Mouse (Mus musculus): ENCODE data around the gene Ptx3. TPM values are rescaled to one million over a fixed set of nuclear protein-coding genes. Genes with fewer than 3 reads are reported as not detected.
A peak's percentile ranks its signal among the peaks of the same experiment; 100 is the strongest.
"Not testable (repeated sequence)": the region's sequence is repeated elsewhere in the genome, so short reads cannot be mapped to it uniquely, and the experiment has no call there.

Gene Ptx3
- polyA plus RNA-seq, 1 experiment from 2014 or later, result 2.1 TPM

GRCm38 (mm10) chr3:66221243-66221611 is 1.5 kb downstream of the Ptx3 start:
- Histone ChIP-seq H3K4me2 (ENCODE audit: low read depth, low read length) (peak overlapping the region; percentile 99), H3K9me3 (replicated peaks; ENCODE audit: control insufficient read depth, low read length) (no peaks in the 10 kb centered on the region), H3K27me3 (ENCODE audit: control insufficient read depth, insufficient read depth, low read length) (peaks cover 9% of the 10 kb centered on the region), H3K27ac (ENCODE audit: low read length) (no peak overlapping the region), H3K9ac (ENCODE audit: low read length) (peak overlapping the region; percentile 69), H3K36me3 (ENCODE audit: control insufficient read depth, insufficient read depth, low read length) (no peaks in the 10 kb centered on the region), H3K4me3 (replicated peaks; ENCODE audit: low read length) (peak overlapping the region; percentile 57), H3K4me1 (ENCODE audit: control insufficient read depth, insufficient read depth, low read length) (peaks cover 10% of the 10 kb centered on the region; the same call in 1 of the 2 replicates)
- WGBS, result 6% methylated on average over 11 of the region's 11 CpGs
- 0 out of 2 replicates have a peak, but pooled peaks have one; percentile 42 for ATAC-seq (ENCODE audit: insufficient read depth, low FRiP score)

DNA sequence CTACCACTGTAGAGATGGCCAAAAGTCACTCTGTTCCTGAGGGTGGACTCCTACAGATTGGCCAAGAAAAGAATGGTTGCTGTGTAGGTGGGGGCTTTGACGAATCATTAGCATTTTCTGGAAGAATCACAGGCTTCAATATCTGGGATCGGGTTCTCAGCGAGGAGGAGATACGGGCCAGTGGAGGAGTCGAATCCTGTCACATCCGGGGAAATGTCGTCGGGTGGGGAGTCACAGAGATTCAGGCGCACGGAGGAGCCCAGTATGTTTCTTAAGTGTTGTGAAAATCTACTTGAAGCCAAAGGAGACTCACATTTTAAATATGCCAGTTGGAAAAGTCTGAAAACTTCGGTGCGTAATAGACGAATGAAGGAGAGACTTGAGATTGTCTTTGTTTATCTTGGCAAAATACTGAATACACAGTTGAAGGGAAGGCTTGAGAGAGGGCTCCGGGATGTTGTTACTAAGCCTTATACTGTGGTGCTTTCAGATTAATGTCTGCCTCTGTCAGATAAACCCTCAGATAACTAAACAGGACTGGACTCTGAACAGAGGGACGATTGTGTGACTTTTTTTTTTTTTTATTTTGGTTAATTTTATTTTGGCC is 5.3 kb downstream of the Ptx3 start:
- no peak for ATAC-seq (ENCODE audit: insufficient read depth, low FRiP score)
- Histone ChIP-seq H3K4me1 (ENCODE audit: control insufficient read depth, insufficient read depth, low read length) (peaks cover 7% of the 10 kb centered on the region; the same call in 1 of the 2 replicates), H3K4me3 (replicated peaks; ENCODE audit: low read length) (no peak overlapping the region), H3K9ac (ENCODE audit: low read length) (no peak overlapping the region), H3K27me3 (ENCODE audit: control insufficient read depth, insufficient read depth, low read length) (peaks cover 6% of the 10 kb centered on the region), H3K36me3 (ENCODE audit: control insufficient read depth, insufficient read depth, low read length) (no peaks in the 10 kb centered on the region), H3K9me3 (replicated peaks; ENCODE audit: control insufficient read depth, low read length) (no peaks in the 10 kb centered on the region), H3K27ac (ENCODE audit: low read length) (no peak overlapping the region), H3K4me2 (ENCODE audit: low read depth, low read length) (no peak overlapping the region)
- 59% methylated on average over 15 of the region's 15 CpGs for WGBS

DNA sequence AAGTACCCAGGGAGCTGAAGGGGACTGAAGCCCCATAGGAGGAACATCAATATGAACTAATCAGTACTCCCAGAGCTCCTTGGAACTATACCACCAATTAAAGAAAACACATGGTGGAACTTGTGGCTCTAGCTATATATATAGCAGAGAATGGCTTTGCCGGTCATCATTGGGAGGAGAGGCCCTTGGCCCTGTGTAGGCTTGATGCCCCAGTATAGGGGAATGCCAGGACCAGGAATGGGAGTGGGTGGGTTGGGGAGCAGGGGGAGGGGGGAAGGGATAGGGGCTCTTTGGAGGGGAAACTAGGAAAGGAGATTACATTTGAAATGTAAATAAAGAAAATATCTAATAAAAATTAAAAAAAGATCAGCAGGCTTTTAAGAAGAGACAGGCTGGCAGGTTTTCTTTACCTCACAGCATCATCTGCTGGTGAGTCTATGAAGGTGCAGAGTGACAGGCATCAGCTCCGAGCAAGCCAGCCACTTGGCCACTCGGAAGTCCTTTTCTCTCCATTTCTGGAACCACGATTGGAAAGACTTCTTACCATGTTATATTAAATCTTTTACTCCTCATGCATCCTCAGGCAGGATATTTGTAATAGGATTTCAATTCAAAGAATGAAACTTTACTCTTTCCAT is 16.6 kb downstream of the Ptx3 start:
- ATAC-seq (ENCODE audit: insufficient read depth, low FRiP score), result not testable (repeated sequence)

DNA sequence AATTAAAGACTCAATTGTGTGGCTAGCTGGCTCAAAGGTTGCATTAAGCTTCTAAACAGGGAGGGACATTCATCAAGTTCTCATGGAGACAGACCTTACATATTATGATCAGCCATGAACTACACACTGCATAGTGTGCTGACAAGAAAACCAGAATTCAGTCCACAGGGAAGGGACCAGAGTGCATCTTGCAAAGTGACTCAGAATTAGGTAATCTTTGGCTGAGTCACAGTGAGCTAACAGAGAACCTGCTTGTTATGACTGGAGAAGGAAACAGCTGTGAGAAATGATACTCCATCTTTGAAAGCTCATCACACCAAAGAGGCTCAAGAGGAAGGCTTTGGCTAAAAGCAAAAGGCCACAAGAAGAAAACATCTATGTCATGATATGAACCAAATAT is 20.8 kb downstream of the Ptx3 start:
- no peaks in the 10 kb centered on the region for H3K4me1 ChIP-seq (ENCODE audit: control insufficient read depth, insufficient read depth, low read length)
- H3K4me3 ChIP-seq (replicated peaks; ENCODE audit: low read length), result no peak overlapping the region
- H3K9ac ChIP-seq (ENCODE audit: low read length), result no peak overlapping the region
- no peaks in the 10 kb centered on the region for H3K27me3 ChIP-seq (ENCODE audit: control insufficient read depth, insufficient read depth, low read length)
- no peak overlapping the region for H3K27ac ChIP-seq (ENCODE audit: low read length)
- no peak overlapping the region for H3K4me2 ChIP-seq (ENCODE audit: low read depth, low read length)
- no peaks in the 10 kb centered on the region for H3K36me3 ChIP-seq (ENCODE audit: control insufficient read depth, insufficient read depth, low read length)
- no peak for ATAC-seq (ENCODE audit: insufficient read depth, low FRiP score)
- H3K9me3 ChIP-seq (replicated peaks; ENCODE audit: control insufficient read depth, low read length), result no peaks in the 10 kb centered on the region

More for the DNA sequence above, 16.6 kb downstream of the Ptx3 start:
- H3K36me3 ChIP-seq (ENCODE audit: control insufficient read depth, insufficient read depth, low read length); H3K4me3 ChIP-seq (replicated peaks; ENCODE audit: low read length); H3K4me2 ChIP-seq (ENCODE audit: low read depth, low read length); H3K27me3 ChIP-seq (ENCODE audit: control insufficient read depth, insufficient read depth, low read length); H3K27ac ChIP-seq (ENCODE audit: low read length); H3K4me1 ChIP-seq (ENCODE audit: control insufficient read depth, insufficient read depth, low read length); H3K9me3 ChIP-seq (replicated peaks; ENCODE audit: control insufficient read depth, low read length); H3K9ac ChIP-seq (ENCODE audit: low read length): not testable (repeated sequence)
- 42% methylated on average over 4 of the region's 4 CpGs for WGBS

DNA sequence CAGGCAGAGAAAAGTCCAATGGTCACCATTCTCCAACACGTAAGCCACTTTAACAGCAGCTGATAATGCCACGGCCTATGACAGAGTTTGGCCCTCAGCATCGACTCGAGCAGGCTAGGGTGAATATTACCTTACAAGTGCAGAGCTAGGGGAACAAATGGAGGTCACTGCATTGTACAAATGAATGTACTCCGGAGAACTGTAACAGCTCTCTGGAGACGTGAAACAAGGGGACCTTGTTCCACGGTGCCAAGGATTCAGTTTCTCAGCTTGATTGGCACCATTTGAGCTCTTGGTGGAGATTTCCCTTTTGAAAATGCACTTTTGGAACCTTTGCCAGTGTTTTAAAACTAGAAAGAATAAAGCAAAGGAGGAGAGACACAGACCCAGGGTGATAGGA is 32.1 kb downstream of the Ptx3 start:
- Histone ChIP-seq H3K27ac (ENCODE audit: low read length) (no peak overlapping the region), H3K9ac (ENCODE audit: low read length) (no peak overlapping the region), H3K4me2 (ENCODE audit: low read depth, low read length) (no peak overlapping the region), H3K36me3 (ENCODE audit: control insufficient read depth, insufficient read depth, low read length) (no peaks in the 10 kb centered on the region), H3K4me3 (replicated peaks; ENCODE audit: low read length) (no peak overlapping the region), H3K27me3 (ENCODE audit: control insufficient read depth, insufficient read depth, low read length) (no peaks in the 10 kb centered on the region), H3K4me1 (ENCODE audit: control insufficient read depth, insufficient read depth, low read length) (no peaks in the 10 kb centered on the region), H3K9me3 (replicated peaks; ENCODE audit: control insufficient read depth, low read length) (no peaks in the 10 kb centered on the region)
- 81% methylated on average over 7 of the region's 7 CpGs for WGBS
- no peak for ATAC-seq (ENCODE audit: insufficient read depth, low FRiP score)

DNA sequence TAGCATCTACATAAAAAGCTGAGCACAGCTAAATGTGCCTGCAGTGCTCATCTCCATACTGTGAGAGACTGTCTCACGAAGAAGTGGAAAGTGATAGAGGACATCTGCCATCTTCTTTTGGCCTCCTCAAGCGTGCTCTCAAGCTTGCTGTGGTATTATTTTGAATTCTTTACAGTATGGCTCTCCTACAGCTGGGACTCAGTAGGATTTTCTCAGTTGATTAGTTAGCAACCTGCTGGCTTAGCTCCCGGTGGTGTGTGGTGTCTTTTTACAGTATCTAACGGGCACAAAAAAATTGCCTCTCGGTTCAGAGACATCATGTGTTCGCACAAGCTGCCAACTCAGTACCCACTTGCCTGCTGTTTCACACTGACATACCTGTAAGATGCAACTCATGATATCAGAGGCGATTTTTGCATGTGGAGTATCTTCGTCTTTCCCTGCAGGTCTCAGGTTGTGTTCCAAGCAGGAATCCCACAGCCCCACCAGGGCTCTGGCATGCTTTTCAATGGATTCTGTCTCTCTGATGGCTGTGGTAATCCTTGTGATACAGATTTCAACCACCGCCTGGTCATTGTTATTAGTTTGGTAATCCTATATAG is 34.9 kb downstream of the Ptx3 start:
- Histone ChIP-seq H3K36me3 (ENCODE audit: control insufficient read depth, insufficient read depth, low read length) (no peaks in the 10 kb centered on the region), H3K9ac (ENCODE audit: low read length) (no peak overlapping the region), H3K27me3 (ENCODE audit: control insufficient read depth, insufficient read depth, low read length) (no peaks in the 10 kb centered on the region), H3K9me3 (replicated peaks; ENCODE audit: control insufficient read depth, low read length) (no peaks in the 10 kb centered on the region), H3K4me3 (replicated peaks; ENCODE audit: low read length) (no peak overlapping the region), H3K4me2 (ENCODE audit: low read depth, low read length) (no peak overlapping the region), H3K27ac (ENCODE audit: low read length) (no peak overlapping the region), H3K4me1 (ENCODE audit: control insufficient read depth, insufficient read depth, low read length) (no peaks in the 10 kb centered on the region)
- ATAC-seq (ENCODE audit: insufficient read depth, low FRiP score), result no peak
- WGBS, result 81% methylated on average over 9 of the region's 9 CpGs

- Histone ChIP-seq H3K4me2 (ENCODE audit: low read depth, low read length) (no peak overlapping the region), H3K27me3 (ENCODE audit: control insufficient read depth, insufficient read depth, low read length) (no peaks in the 10 kb centered on the region), H3K4me1 (ENCODE audit: control insufficient read depth, insufficient read depth, low read length) (no peaks in the 10 kb centered on the region), H3K4me3 (replicated peaks; ENCODE audit: low read length) (no peak overlapping the region), H3K9ac (ENCODE audit: low read length) (no peak overlapping the region), H3K36me3 (ENCODE audit: control insufficient read depth, insufficient read depth, low read length) (no peaks in the 10 kb centered on the region), H3K27ac (ENCODE audit: low read length) (no peak overlapping the region), H3K9me3 (replicated peaks; ENCODE audit: control insufficient read depth, low read length) (no peaks in the 10 kb centered on the region; the same call in 1 of the 2 replicates)
- WGBS, result 32% methylated on average over 5 of the region's 5 CpGs
- no peak for ATAC-seq (ENCODE audit: insufficient read depth, low FRiP score)
Observed at GRCm38 (mm10) chr3:66262319-66262718, 42.6 kb downstream of the Ptx3 start.

DNA sequence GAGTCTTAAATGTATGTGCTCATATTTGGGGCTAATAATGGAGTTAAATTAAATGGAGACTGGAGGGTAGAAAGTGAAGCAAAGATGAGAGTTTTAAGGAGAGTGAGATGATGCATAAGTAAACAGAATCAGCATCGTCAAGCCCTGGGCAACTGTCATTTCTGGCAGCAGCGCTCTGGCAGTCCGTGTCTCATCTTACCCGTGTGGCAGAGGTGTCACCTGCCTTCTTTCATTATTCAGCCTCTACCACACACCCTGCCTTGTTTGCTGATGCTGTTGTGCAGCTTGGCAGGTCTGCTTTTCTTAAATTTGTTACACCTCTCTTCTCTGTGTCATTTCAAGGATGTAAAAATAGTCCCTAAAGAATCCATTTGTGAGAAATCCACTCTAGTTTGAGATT is 43.6 kb downstream of the Ptx3 start:
- 82% methylated on average over 4 of the region's 4 CpGs for WGBS
- no peak overlapping the region for H3K4me2 ChIP-seq (ENCODE audit: low read depth, low read length)
- H3K9ac ChIP-seq (ENCODE audit: low read length), result no peak overlapping the region
- no peak overlapping the region for H3K4me3 ChIP-seq (replicated peaks; ENCODE audit: low read length)
- H3K4me1 ChIP-seq (ENCODE audit: control insufficient read depth, insufficient read depth, low read length), result no peaks in the 10 kb centered on the region
- H3K9me3 ChIP-seq (replicated peaks; ENCODE audit: control insufficient read depth, low read length), result no peaks in the 10 kb centered on the region; the same call in 1 of the 2 replicates
- H3K27me3 ChIP-seq (ENCODE audit: control insufficient read depth, insufficient read depth, low read length), result no peaks in the 10 kb centered on the region
- no peak for ATAC-seq (ENCODE audit: insufficient read depth, low FRiP score)
- no peaks in the 10 kb centered on the region for H3K36me3 ChIP-seq (ENCODE audit: control insufficient read depth, insufficient read depth, low read length)
- H3K27ac ChIP-seq (ENCODE audit: low read length), result no peak overlapping the region

Measured in stomach, embryonic 16.5 days (tissue).